Mouse (Mus musculus): ENCODE data around the gene Hnf1b. TPM values are rescaled to one million over a fixed set of nuclear protein-coding genes. Genes with fewer than 3 reads are reported as not detected.

Hnf1b gene
- polyA plus RNA-seq, 1 experiment from 2014 or later, result 5.0 TPM

DNA sequence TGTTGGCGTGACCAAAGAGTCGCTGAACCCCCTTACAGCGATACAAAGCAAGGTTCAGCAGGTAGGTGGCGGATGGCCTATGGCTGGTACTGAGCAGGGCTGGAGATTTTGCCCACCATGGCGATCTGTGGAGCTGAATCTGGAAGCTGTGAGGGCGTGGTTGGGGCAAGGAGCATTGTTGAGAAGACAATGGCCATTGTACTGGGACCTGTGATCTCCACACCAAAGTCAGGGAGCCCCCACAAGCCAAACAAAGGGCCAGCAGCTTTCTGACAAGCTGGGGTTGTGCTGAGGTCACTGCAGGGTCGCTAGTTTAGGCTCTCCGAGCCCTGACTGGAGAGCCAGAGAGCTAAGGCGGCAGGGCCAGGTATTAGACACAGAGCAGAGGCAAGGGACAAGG is 15.4 kb downstream of the Hnf1b start:
- ATAC-seq (replicated peaks; ENCODE audit: low FRiP score) (no peak), DNase-seq (ENCODE audit: low spot score) (no peak)
- H3K4me2 ChIP-seq, result no peak overlapping the region
- no peak overlapping the region for H3K27ac ChIP-seq (ENCODE audit: low read depth, low read length)
- no peaks in the 10 kb centered on the region for H3K36me3 ChIP-seq (ENCODE audit: control insufficient read depth, insufficient read depth, low read length)
- H3K4me3 ChIP-seq (ENCODE audit: low read depth, low read length), result no peak overlapping the region
- no peaks in the 10 kb centered on the region for H3K4me1 ChIP-seq (replicated peaks; ENCODE audit: control insufficient read depth, insufficient read depth, low read length)
- H3K9ac ChIP-seq (ENCODE audit: low read depth, low read length), result no peak overlapping the region
- no peaks in the 10 kb centered on the region for H3K9me3 ChIP-seq (ENCODE audit: control insufficient read depth, low read length)
- no peaks in the 10 kb centered on the region for H3K27me3 ChIP-seq (replicated peaks; ENCODE audit: control insufficient read depth, insufficient read depth, low read length)
- 51% methylated on average over 9 of the region's 9 CpGs for WGBS

- H3K9me3 ChIP-seq (ENCODE audit: control insufficient read depth, low read length), result no peaks in the 10 kb centered on the region
- WGBS, result 47% methylated on average over 3 of the region's 3 CpGs
- no peak overlapping the region for H3K27ac ChIP-seq (ENCODE audit: low read depth, low read length)
- no peak for ATAC-seq (replicated peaks; ENCODE audit: low FRiP score)
- H3K4me2 ChIP-seq, result no peak overlapping the region
- no peak overlapping the region for H3K4me3 ChIP-seq (ENCODE audit: low read depth, low read length)
- H3K4me1 ChIP-seq (replicated peaks; ENCODE audit: control insufficient read depth, insufficient read depth, low read length), result no peaks in the 10 kb centered on the region
- no peak overlapping the region for H3K9ac ChIP-seq (ENCODE audit: low read depth, low read length)
- no peaks in the 10 kb centered on the region for H3K36me3 ChIP-seq (ENCODE audit: control insufficient read depth, insufficient read depth, low read length)
- H3K27me3 ChIP-seq (replicated peaks; ENCODE audit: control insufficient read depth, insufficient read depth, low read length), result no peaks in the 10 kb centered on the region
- no peak for DNase-seq (ENCODE audit: low spot score)
These were observed 17.7 kb downstream of the Hnf1b start for GRCm38 (mm10) chr11:83867571-83867970.

DNA sequence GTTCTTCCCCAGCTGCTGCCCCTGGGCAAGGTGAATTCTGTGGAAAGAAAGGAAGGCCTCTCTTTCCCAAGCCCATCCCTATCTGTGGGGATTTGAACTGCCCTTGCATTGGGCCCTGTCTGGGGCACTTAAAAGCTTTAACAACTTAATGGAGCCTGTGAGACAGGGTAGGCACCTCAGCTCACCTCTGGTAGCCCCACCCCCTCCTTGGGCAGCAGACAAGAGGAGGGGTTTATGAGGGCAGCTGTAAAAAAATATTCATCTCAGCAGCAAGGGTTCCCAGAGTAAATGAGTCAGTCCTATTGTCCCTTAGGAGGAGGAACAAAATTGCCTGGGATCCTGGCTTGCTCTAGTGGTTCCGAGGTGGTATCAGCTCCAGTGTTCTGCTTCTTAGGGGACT is 19.3 kb downstream of the Hnf1b start:
- WGBS, result 36% methylated on average over 1 of the region's 1 CpGs
- no peak for DNase-seq (ENCODE audit: low spot score)
- no peaks in the 10 kb centered on the region for H3K36me3 ChIP-seq (ENCODE audit: control insufficient read depth, insufficient read depth, low read length)

GRCm38 (mm10) chr11:83869686-83870085 is 19.8 kb downstream of the Hnf1b start:
- H3K27me3 ChIP-seq (replicated peaks; ENCODE audit: control insufficient read depth, insufficient read depth, low read length), result no peaks in the 10 kb centered on the region
- no peak overlapping the region for H3K9ac ChIP-seq (ENCODE audit: low read depth, low read length)
- H3K4me1 ChIP-seq (replicated peaks; ENCODE audit: control insufficient read depth, insufficient read depth, low read length), result no peaks in the 10 kb centered on the region
- no peaks in the 10 kb centered on the region for H3K9me3 ChIP-seq (ENCODE audit: control insufficient read depth, low read length)
- no peak overlapping the region for H3K4me3 ChIP-seq (ENCODE audit: low read depth, low read length)
- H3K27ac ChIP-seq (ENCODE audit: low read depth, low read length), result no peak overlapping the region
- no peaks in the 10 kb centered on the region for H3K36me3 ChIP-seq (ENCODE audit: control insufficient read depth, insufficient read depth, low read length)
- WGBS, result 61% methylated on average over 3 of the region's 3 CpGs
- ATAC-seq (replicated peaks; ENCODE audit: low FRiP score) (no peak), DNase-seq (ENCODE audit: low spot score) (no peak)
- H3K4me2 ChIP-seq, result no peak overlapping the region

More for the DNA sequence above, 19.3 kb downstream of the Hnf1b start:
- no peak overlapping the region for H3K27ac ChIP-seq (ENCODE audit: low read depth, low read length)
- ATAC-seq (replicated peaks; ENCODE audit: low FRiP score), result no peak
- H3K4me1 ChIP-seq (replicated peaks; ENCODE audit: control insufficient read depth, insufficient read depth, low read length), result no peaks in the 10 kb centered on the region
- H3K27me3 ChIP-seq (replicated peaks; ENCODE audit: control insufficient read depth, insufficient read depth, low read length), result no peaks in the 10 kb centered on the region
- H3K9ac ChIP-seq (ENCODE audit: low read depth, low read length), result no peak overlapping the region
- H3K4me2 ChIP-seq, result no peak overlapping the region
- H3K9me3 ChIP-seq (ENCODE audit: control insufficient read depth, low read length), result no peaks in the 10 kb centered on the region
- no peak overlapping the region for H3K4me3 ChIP-seq (ENCODE audit: low read depth, low read length)

GRCm38 (mm10) chr11:83871780-83872554 is 22.1 kb downstream of the Hnf1b start:
- DNase-seq (ENCODE audit: low spot score) (no peak), ATAC-seq (replicated peaks; ENCODE audit: low FRiP score) (no peak)
- Histone ChIP-seq H3K4me1 (replicated peaks; ENCODE audit: control insufficient read depth, insufficient read depth, low read length) (no peaks in the 10 kb centered on the region), H3K36me3 (ENCODE audit: control insufficient read depth, insufficient read depth, low read length) (no peaks in the 10 kb centered on the region), H3K4me2 (no peak overlapping the region), H3K9ac (ENCODE audit: low read depth, low read length) (no peak overlapping the region), H3K27me3 (replicated peaks; ENCODE audit: control insufficient read depth, insufficient read depth, low read length) (no peaks in the 10 kb centered on the region), H3K9me3 (ENCODE audit: control insufficient read depth, low read length) (no peaks in the 10 kb centered on the region), H3K27ac (ENCODE audit: low read depth, low read length) (no peak overlapping the region), H3K4me3 (ENCODE audit: low read depth, low read length) (no peak overlapping the region)
- WGBS, result 63% methylated on average over 9 of the region's 9 CpGs

DNA sequence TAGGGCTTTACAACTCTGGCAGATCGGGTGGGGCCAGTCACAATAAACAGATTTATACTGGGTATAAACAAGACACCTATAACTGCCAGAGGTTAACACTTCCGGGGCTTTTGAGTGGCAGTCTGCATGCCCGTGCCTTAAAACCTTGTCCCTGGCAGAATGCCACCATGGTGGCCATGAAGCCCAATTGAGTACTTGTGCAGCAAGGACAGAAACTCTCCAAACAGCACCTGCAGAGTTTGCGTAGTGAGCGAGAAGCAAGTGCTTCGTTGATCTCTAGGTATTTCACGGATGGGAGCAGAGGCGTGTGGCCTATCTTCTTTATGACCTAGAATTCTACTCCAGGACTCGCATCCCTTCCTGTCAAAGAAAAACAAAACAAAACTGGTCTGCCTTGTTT is 23.6 kb downstream of the Hnf1b start:
- Histone ChIP-seq H3K27ac (ENCODE audit: low read depth, low read length) (no peak overlapping the region), H3K4me1 (replicated peaks; ENCODE audit: control insufficient read depth, insufficient read depth, low read length) (no peaks in the 10 kb centered on the region), H3K4me2 (no peak overlapping the region), H3K27me3 (replicated peaks; ENCODE audit: control insufficient read depth, insufficient read depth, low read length) (no peaks in the 10 kb centered on the region), H3K9me3 (ENCODE audit: control insufficient read depth, low read length) (no peaks in the 10 kb centered on the region), H3K9ac (ENCODE audit: low read depth, low read length) (no peak overlapping the region), H3K4me3 (ENCODE audit: low read depth, low read length) (no peak overlapping the region), H3K36me3 (ENCODE audit: control insufficient read depth, insufficient read depth, low read length) (no peaks in the 10 kb centered on the region)
- DNase-seq (ENCODE audit: low spot score) (no peak), ATAC-seq (replicated peaks; ENCODE audit: low FRiP score) (no peak)
- WGBS, result 75% methylated on average over 9 of the region's 9 CpGs

DNA sequence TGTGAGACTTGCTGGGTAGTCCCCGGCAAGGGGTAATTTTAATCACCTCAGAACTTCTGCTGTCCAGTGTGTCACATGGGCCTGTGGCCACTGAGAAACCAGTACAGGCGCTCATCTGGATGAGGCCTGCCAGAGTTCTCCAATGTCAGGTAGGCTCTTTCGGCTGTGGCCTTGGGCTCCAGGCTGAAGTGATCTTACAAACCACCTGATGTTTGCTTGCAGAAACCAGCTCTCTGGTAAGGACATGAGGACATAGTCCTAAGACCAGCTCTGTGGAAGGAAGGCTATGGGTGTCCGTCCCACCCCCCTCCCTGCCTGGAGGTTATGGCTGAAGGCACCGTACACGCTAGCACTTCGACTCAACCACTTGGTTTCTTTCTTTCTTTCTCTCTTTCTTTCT is 26.8 kb downstream of the Hnf1b start:
- no peaks in the 10 kb centered on the region for H3K36me3 ChIP-seq (ENCODE audit: control insufficient read depth, insufficient read depth, low read length)
- H3K27ac ChIP-seq (ENCODE audit: low read depth, low read length), result no peak overlapping the region
- no peak for ATAC-seq (replicated peaks; ENCODE audit: low FRiP score)
- no peak overlapping the region for H3K4me3 ChIP-seq (ENCODE audit: low read depth, low read length)
- no peaks in the 10 kb centered on the region for H3K27me3 ChIP-seq (replicated peaks; ENCODE audit: control insufficient read depth, insufficient read depth, low read length)
- DNase-seq (ENCODE audit: low spot score), result no peak
- no peak overlapping the region for H3K9ac ChIP-seq (ENCODE audit: low read depth, low read length)
- no peak overlapping the region for H3K4me2 ChIP-seq
- H3K9me3 ChIP-seq (ENCODE audit: control insufficient read depth, low read length), result no peaks in the 10 kb centered on the region
- 88% methylated on average over 7 of the region's 7 CpGs for WGBS
- no peaks in the 10 kb centered on the region for H3K4me1 ChIP-seq (replicated peaks; ENCODE audit: control insufficient read depth, insufficient read depth, low read length)

DNA sequence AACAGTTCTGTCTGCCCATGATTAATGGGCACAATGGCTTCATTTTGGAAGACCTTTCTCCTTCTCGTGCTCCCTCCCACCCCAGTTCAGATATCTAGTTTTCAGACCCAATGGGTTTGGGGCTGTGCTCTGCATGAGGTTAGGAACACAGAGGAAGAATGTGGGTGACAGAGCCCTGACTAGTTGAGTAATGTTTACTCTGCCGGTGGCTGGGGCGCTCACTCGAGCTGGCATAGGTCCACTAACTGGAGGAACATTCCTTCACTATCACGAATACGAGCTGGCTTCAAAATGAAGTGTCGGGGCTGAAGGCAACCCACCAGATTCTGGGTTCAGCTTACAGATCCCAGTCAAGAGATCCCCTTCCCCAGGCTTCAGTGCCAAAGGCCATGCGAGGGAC is 27.9 kb downstream of the Hnf1b start:
- H3K4me3 ChIP-seq (ENCODE audit: low read depth, low read length), result no peak overlapping the region
- H3K9ac ChIP-seq (ENCODE audit: low read depth, low read length), result no peak overlapping the region
- WGBS, result 62% methylated on average over 8 of the region's 8 CpGs
- H3K36me3 ChIP-seq (ENCODE audit: control insufficient read depth, insufficient read depth, low read length), result no peaks in the 10 kb centered on the region
- H3K27ac ChIP-seq (ENCODE audit: low read depth, low read length), result no peak overlapping the region
- no peak for ATAC-seq (replicated peaks; ENCODE audit: low FRiP score)
- H3K4me1 ChIP-seq (replicated peaks; ENCODE audit: control insufficient read depth, insufficient read depth, low read length), result 0 out of 2 replicates have a peak, but pooled peaks cover 2% of the 10 kb centered on the region
- no peaks in the 10 kb centered on the region for H3K27me3 ChIP-seq (replicated peaks; ENCODE audit: control insufficient read depth, insufficient read depth, low read length)
- DNase-seq (ENCODE audit: low spot score), result no peak
- H3K9me3 ChIP-seq (ENCODE audit: control insufficient read depth, low read length), result no peaks in the 10 kb centered on the region
- no peak overlapping the region for H3K4me2 ChIP-seq

GRCm38 (mm10) chr11:83878417-83878952 is 28.6 kb downstream of the Hnf1b start:
- Histone ChIP-seq H3K9me3 (ENCODE audit: control insufficient read depth, low read length) (no peaks in the 10 kb centered on the region), H3K4me3 (ENCODE audit: low read depth, low read length) (no peak overlapping the region), H3K27ac (ENCODE audit: low read depth, low read length) (no peak overlapping the region), H3K4me1 (replicated peaks; ENCODE audit: control insufficient read depth, insufficient read depth, low read length) (0 out of 2 replicates have a peak, but pooled peaks cover 2% of the 10 kb centered on the region), H3K36me3 (ENCODE audit: control insufficient read depth, insufficient read depth, low read length) (no peaks in the 10 kb centered on the region), H3K27me3 (replicated peaks; ENCODE audit: control insufficient read depth, insufficient read depth, low read length) (no peaks in the 10 kb centered on the region), H3K4me2 (no peak overlapping the region), H3K9ac (ENCODE audit: low read depth, low read length) (no peak overlapping the region)
- no peak for ATAC-seq (replicated peaks; ENCODE audit: low FRiP score)
- no peak for DNase-seq (ENCODE audit: low spot score)
- WGBS, result 59% methylated on average over 4 of the region's 4 CpGs
